Mouse (Mus musculus) midbrain, embryonic 14.5 days (tissue): ENCODE data around the gene Kat6b. TPM values are rescaled to one million over a fixed set of nuclear protein-coding genes. Genes with fewer than 3 reads are reported as not detected.
"Not testable (repeated sequence)": the region's sequence is repeated elsewhere in the genome, so short reads cannot be mapped to it uniquely, and the experiment has no call there.

Experiments used
- ATAC-seq: fragments of 200-750 bp; cut with Nextera tagmentation; 2 replicates; pipeline ENCODE4 v1.8.0; 2017; ENCODE audit warnings: moderate number of reproducible peaks, moderate library complexity; ENCODE audit not compliant: low FRiP score, low TSS enrichment
- DNase-seq: peaks from one replicate; pipeline ENCODE4 v3.0.0-alpha.2; 2015
- H3K27ac ChIP-seq: fragments of 300-500 bp; sonication (generic); replicated peaks from 2 replicates; pipeline ENCODE4 v1.5.1; 2014; ENCODE audit warnings: mild to moderate bottlenecking, low read depth, low read length, moderate library complexity
- H3K27me3 ChIP-seq: fragments of 300-500 bp; sonication (generic); 2 replicates; pipeline ENCODE4 v1.6.1; 2014; ENCODE audit warnings: low read length, control low read depth, mixed read lengths; ENCODE audit not compliant: control insufficient read depth, insufficient read depth
- H3K36me3 ChIP-seq: fragments of 300-500 bp; sonication (generic); 2 replicates; pipeline ENCODE4 v1.6.1; 2014; ENCODE audit warnings: low read length, control low read depth; ENCODE audit not compliant: control insufficient read depth, insufficient read depth
- H3K4me1 ChIP-seq: fragments of 300-500 bp; sonication (generic); 2 replicates; pipeline ENCODE4 v1.6.1; 2014; ENCODE audit warnings: mild to moderate bottlenecking, antibody characterized with exemption, low read length, control low read depth; ENCODE audit not compliant: control insufficient read depth, insufficient read depth
- H3K4me2 ChIP-seq: fragments of 300-500 bp; sonication (generic); 2 replicates; pipeline ENCODE4 v1.6.1; 2014; ENCODE audit warnings: mild to moderate bottlenecking, low read length, moderate library complexity
- H3K4me3 ChIP-seq: fragments of 300-500 bp; sonication (generic); replicated peaks from 2 replicates; pipeline ENCODE4 v1.5.1; 2014; ENCODE audit warnings: low read depth, low read length
- H3K9ac ChIP-seq: fragments of 300-500 bp; sonication (generic); replicated peaks from 2 replicates; pipeline ENCODE4 v1.6.1; 2014; ENCODE audit warnings: mild to moderate bottlenecking, low read length, moderate library complexity
- H3K9me3 ChIP-seq: fragments of 300-500 bp; sonication (generic); 2 replicates; pipeline ENCODE4 v1.6.1; 2016; ENCODE audit warnings: low read length, control low read depth, mixed read lengths; ENCODE audit not compliant: control insufficient read depth
- WGBS: fragments of 180-500 bp; shearing (Covaris S2); extraction: QIAGEN DNeasy Blood & Tissue Kit; methylation state at CpG from one replicate; pipeline ENCODE4 v1.1.7; 2014; 5-methylcytosine and 5-hydroxymethylcytosine counted together
- polyA plus RNA-seq: library from polyadenylated mRNA; unstranded; fragments of >200 nt; fragmentation: Nextera tagmentation; extraction: Ambion mirVana; gene quantifications from 2 replicates; pipeline ENCODE4 v1.2.1, GENCODE M21; 2014

The Kat6b gene
- polyA plus RNA-seq, 1 experiment from 2014 or later = 29.4 TPM

GRCm38 (mm10) chr14:21507046-21507445 is 25.8 kb downstream of the Kat6b start:
- DNase-seq (no peak), ATAC-seq (no peak)
- no peaks in the 10 kb centered on the region for H3K27me3 ChIP-seq
- H3K4me3 ChIP-seq = no peak overlapping the region
- H3K9ac ChIP-seq = no peak overlapping the region
- peaks cover 9% of the 10 kb centered on the region for H3K4me1 ChIP-seq
- H3K27ac ChIP-seq = no peak overlapping the region
- no peak overlapping the region for H3K4me2 ChIP-seq
- no peaks in the 10 kb centered on the region for H3K36me3 ChIP-seq
- WGBS = 89% methylated on average over 5 of the region's 5 CpGs
- H3K9me3 ChIP-seq = no peaks in the 10 kb centered on the region

DNA sequence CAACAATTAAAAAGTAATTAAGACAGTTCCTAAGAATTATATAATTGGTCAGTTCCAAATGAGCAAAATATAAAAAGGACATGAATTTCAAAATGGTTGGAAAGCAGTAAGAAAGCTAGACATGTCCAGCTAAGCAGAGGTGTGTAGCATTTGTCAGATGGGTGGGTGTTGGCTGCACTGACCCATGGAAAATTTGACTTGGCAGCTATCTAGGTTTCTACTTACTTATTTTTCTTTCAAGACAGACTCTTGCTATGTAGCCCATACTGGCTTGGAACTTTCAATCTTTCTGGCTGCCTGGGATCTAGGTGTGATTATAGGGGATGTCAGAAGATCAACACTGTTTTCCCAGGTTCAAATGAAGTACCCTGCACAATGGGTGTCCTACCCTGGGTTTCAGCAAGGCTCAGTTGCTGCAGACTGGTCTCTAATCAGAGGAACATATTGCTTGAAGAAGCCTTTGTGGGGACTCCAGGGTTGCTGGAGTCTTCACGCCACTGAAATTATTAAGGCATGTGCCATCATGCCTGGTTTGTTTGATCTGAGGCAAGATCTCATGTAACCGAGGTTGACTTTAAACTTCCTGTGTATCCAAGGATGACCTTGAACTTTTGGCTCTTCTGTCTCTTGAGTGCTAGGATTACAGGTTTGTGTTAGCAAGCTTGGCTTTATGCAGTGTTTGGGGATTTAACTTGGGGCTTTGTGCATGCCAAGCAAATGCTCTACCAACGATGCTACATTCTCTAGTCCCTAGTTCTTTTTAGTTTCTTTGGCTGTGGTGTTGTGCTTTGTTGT is 28.1 kb downstream of the Kat6b start:
- Histone ChIP-seq H3K27me3 (no peaks in the 10 kb centered on the region), H3K4me1 (0 out of 2 replicates have a peak, but pooled peaks cover 2% of the 10 kb centered on the region), H3K4me2 (no peak overlapping the region), H3K9me3 (no peaks in the 10 kb centered on the region), H3K27ac (no peak overlapping the region), H3K9ac (no peak overlapping the region), H3K4me3 (no peak overlapping the region), H3K36me3 (no peaks in the 10 kb centered on the region)
- DNase-seq = no peak
- WGBS = 86% methylated on average over 3 of the region's 3 CpGs
- no peak for ATAC-seq

- 95% methylated on average over 6 of the region's 6 CpGs for WGBS
- no peak overlapping the region for H3K9ac ChIP-seq
- no peak for ATAC-seq
- no peak overlapping the region for H3K27ac ChIP-seq
- no peak overlapping the region for H3K4me2 ChIP-seq
- DNase-seq = no peak
- H3K4me3 ChIP-seq = no peak overlapping the region
- H3K27me3 ChIP-seq = no peaks in the 10 kb centered on the region
- H3K9me3 ChIP-seq = no peaks in the 10 kb centered on the region
- peaks cover under 1% of the 10 kb centered on the region; the same call in 1 of the 2 replicates for H3K36me3 ChIP-seq
- 0 out of 2 replicates have a peak, but pooled peaks cover 2% of the 10 kb centered on the region for H3K4me1 ChIP-seq
Measured at GRCm38 (mm10) chr14:21511438-21511837, 30.2 kb downstream of the Kat6b start.

GRCm38 (mm10) chr14:21515505-21515904 is 34.3 kb downstream of the Kat6b start:
- H3K9me3 ChIP-seq = no peaks in the 10 kb centered on the region
- peaks cover 2% of the 10 kb centered on the region; the same call in 1 of the 2 replicates for H3K4me1 ChIP-seq
- no peaks in the 10 kb centered on the region for H3K27me3 ChIP-seq
- peaks cover 20% of the 10 kb centered on the region for H3K36me3 ChIP-seq
- WGBS = 96% methylated on average over 5 of the region's 5 CpGs
- no peak overlapping the region for H3K9ac ChIP-seq
- no peak for DNase-seq
- ATAC-seq = no peak
- H3K27ac ChIP-seq = no peak overlapping the region
- no peak overlapping the region for H3K4me2 ChIP-seq
- H3K4me3 ChIP-seq = no peak overlapping the region

DNA sequence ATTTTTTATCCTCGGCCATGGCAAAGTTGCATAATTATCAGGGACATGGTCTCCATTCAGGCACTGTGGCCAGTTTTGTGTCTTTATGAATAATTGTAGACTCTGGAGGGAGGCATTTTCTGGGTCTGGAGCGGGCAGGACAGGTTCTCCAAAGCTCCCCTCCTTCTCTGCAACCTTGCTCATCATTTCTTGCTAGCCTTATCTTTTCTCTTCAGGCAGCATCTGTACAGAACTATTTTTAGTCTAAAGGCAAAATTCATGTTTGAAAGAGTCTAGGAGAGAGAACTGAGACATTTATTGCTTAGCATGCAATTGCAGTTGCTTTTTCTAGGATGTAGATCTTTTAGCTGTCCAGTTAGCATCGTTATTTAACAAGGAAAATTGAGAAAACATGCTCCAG is 38.1 kb downstream of the Kat6b start:
- WGBS = 81% methylated on average over 3 of the region's 3 CpGs
- Histone ChIP-seq H3K4me1 (peaks cover 12% of the 10 kb centered on the region), H3K4me2 (no peak overlapping the region), H3K9ac (no peak overlapping the region), H3K27ac (no peak overlapping the region), H3K27me3 (no peaks in the 10 kb centered on the region), H3K36me3 (peaks cover 20% of the 10 kb centered on the region), H3K9me3 (no peaks in the 10 kb centered on the region), H3K4me3 (no peak overlapping the region)
- DNase-seq (no peak), ATAC-seq (no peak)

GRCm38 (mm10) chr14:21520496-21520895 is 39.3 kb downstream of the Kat6b start:
- no peak for DNase-seq
- peaks cover 17% of the 10 kb centered on the region for H3K4me1 ChIP-seq
- no peaks in the 10 kb centered on the region for H3K27me3 ChIP-seq
- 92% methylated on average over 7 of the region's 7 CpGs for WGBS
- H3K36me3 ChIP-seq = peaks cover 20% of the 10 kb centered on the region
- no peaks in the 10 kb centered on the region for H3K9me3 ChIP-seq
- H3K9ac ChIP-seq = no peak overlapping the region
- H3K4me2 ChIP-seq = no peak overlapping the region
- H3K4me3 ChIP-seq = no peak overlapping the region
- ATAC-seq = no peak
- H3K27ac ChIP-seq = no peak overlapping the region

- DNase-seq, H3K4me2 ChIP-seq, H3K27me3 ChIP-seq, H3K27ac ChIP-seq, H3K4me3 ChIP-seq, H3K9ac ChIP-seq, H3K9me3 ChIP-seq, ATAC-seq: not testable (repeated sequence)
- Histone ChIP-seq H3K4me1 (peaks cover 23% of the 10 kb centered on the region), H3K36me3 (peaks cover 19% of the 10 kb centered on the region)
- 91% methylated on average over 4 of the region's 4 CpGs for WGBS
Measured at GRCm38 (mm10) chr14:21521496-21521895, 40.3 kb downstream of the Kat6b start.

- Histone ChIP-seq H3K4me3 (no peak overlapping the region), H3K4me2 (no peak overlapping the region), H3K9ac (no peak overlapping the region), H3K4me1 (peaks cover 23% of the 10 kb centered on the region), H3K27me3 (no peaks in the 10 kb centered on the region), H3K27ac (no peak overlapping the region), H3K9me3 (no peaks in the 10 kb centered on the region), H3K36me3 (peaks cover 9% of the 10 kb centered on the region)
- WGBS = 92% methylated on average over 16 of the region's 16 CpGs
- ATAC-seq (no peak), DNase-seq (no peak)
Measured at GRCm38 (mm10) chr14:21522312-21522978, 41.2 kb downstream of the Kat6b start.
